Mouse (Mus musculus) ovary, adult 18-20 months (tissue): ENCODE results near the gene Cacng7.
A peak's percentile ranks its signal among the peaks of the same experiment; 100 is the strongest.
"Not testable (repeated sequence)": the region's sequence is repeated elsewhere in the genome, so short reads cannot be mapped to it uniquely, and the experiment has no call there.

Source experiments
- DNase-seq: peaks from one replicate; pipeline ENCODE4 v3.0.0; 2022; ENCODE audit warnings: low spot score, mixed read lengths

The Cacng7 gene

GRCm38 (mm10) chr7:3389444-3390412, 57.0 kb downstream of the Cacng7 start:
- DNase-seq, result peak; percentile 20

- DNase-seq, result no peak
Observed at GRCm38 (mm10) chr7:3390413-3391080, 57.8 kb downstream of the Cacng7 start, which contains the start of gene Cacng8. Gene Cacng8 (plus strand): TSS chr7:3390683.

- no peak for DNase-seq
Observed at GRCm38 (mm10) chr7:3391081-3391451, 58.3 kb downstream of the Cacng7 start.

GRCm38 (mm10) chr7:3391809-3392208, 59.1 kb downstream of the Cacng7 start:
- peak; percentile 16 for DNase-seq

- DNase-seq, result no peak
Observed at GRCm38 (mm10) chr7:3397355-3397754, 64.6 kb downstream of the Cacng7 start.

- DNase-seq, result no peak
Observed at GRCm38 (mm10) chr7:3397797-3398196, 65.0 kb downstream of the Cacng7 start.

- not testable (repeated sequence) for DNase-seq
Observed at GRCm38 (mm10) chr7:3398363-3398762, 65.6 kb downstream of the Cacng7 start.

- no peak for DNase-seq
Observed at GRCm38 (mm10) chr7:3399937-3400336, 67.2 kb downstream of the Cacng7 start.

GRCm38 (mm10) chr7:3409729-3410520, 77.2 kb downstream of the Cacng7 start:
- DNase-seq, result no peak

- peak; percentile 5 for DNase-seq
Observed at GRCm38 (mm10) chr7:3411160-3411941, 78.6 kb downstream of the Cacng7 start.

- no peak for DNase-seq
Observed at GRCm38 (mm10) chr7:3412036-3412435, 79.3 kb downstream of the Cacng7 start.

- DNase-seq, result peak; percentile 27
Observed at GRCm38 (mm10) chr7:3414888-3415287, 82.1 kb downstream of the Cacng7 start.

GRCm38 (mm10) chr7:3415378-3415777, 82.6 kb downstream of the Cacng7 start:
- DNase-seq, result peak; percentile 38
